Mouse (Mus musculus) myocyte (in vitro differentiated cells): ENCODE measurements at regions not wholly inside any gene's neighbourhood (a gene's known extent, or its start where the extent isn't known, plus 50 kb on each side); places are given as distances from the start of the nearest gene placed in this dataset.

ENCODE experiments used
- H3K27me3 ChIP-seq: one replicate; pipeline ENCODE4 v1.6.1; 2011; ENCODE audit not compliant: control insufficient read depth, insufficient read depth, insufficient read length
- H3K36me3 ChIP-seq: one replicate; pipeline ENCODE4 v1.6.1; 2011; ENCODE audit not compliant: control insufficient read depth, insufficient read depth
- H3K4me2 ChIP-seq: one replicate; pipeline ENCODE4 v1.6.1; 2011; ENCODE audit warnings: low read depth, control low read depth
- H3K4me3 ChIP-seq: one replicate; pipeline ENCODE4 v1.5.1; 2011; ENCODE audit warnings: mild to moderate bottlenecking, control low read depth, moderate library complexity
- H3K79me2 ChIP-seq: one replicate; pipeline ENCODE4 v1.6.1; 2011; ENCODE audit not compliant: control insufficient read depth, insufficient read depth
- H3ac ChIP-seq: one replicate; pipeline ENCODE4 v1.6.1; 2011; ENCODE audit not compliant: control insufficient read depth, insufficient read length
- CEBPB ChIP-seq: IDR thresholded peaks from 2 replicates; pipeline ENCODE4 v1.6.1; 2011; ENCODE audit warnings: mild to moderate bottlenecking, moderate library complexity; ENCODE audit not compliant: poor library complexity, insufficient read depth, severe bottlenecking
- E2F4 ChIP-seq: IDR thresholded peaks from one replicate; pipeline ENCODE4 v1.6.1; 2011; ENCODE audit warnings: mild to moderate bottlenecking, control low read depth, moderate library complexity; ENCODE audit not compliant: insufficient read depth
- MAX ChIP-seq: IDR thresholded peaks from one replicate; pipeline ENCODE4 v1.6.1; 2011; ENCODE audit warnings: low read depth, mild to moderate bottlenecking, control low read depth
- MYOD1 ChIP-seq, 3 experiments: IDR thresholded peaks; one replicate each; pipeline ENCODE4 v1.6.1; 2011; ENCODE audit warnings: control low read depth in 2 of 3, low read depth in 2 of 3, mild to moderate bottlenecking in 2 of 3, moderate library complexity in 1 of 3; ENCODE audit not compliant: insufficient read length in 2 of 3, control insufficient read depth in 1 of 3
- MYOG ChIP-seq, 3 experiments: IDR thresholded peaks; one replicate each; pipeline ENCODE4 v1.6.1; 2011; ENCODE audit warnings: control low read depth in 2 of 3, low read depth in 2 of 3, mild to moderate bottlenecking in 2 of 3; ENCODE audit not compliant: insufficient read length in 2 of 3, control insufficient read depth in 1 of 3, insufficient read depth in 1 of 3
- POLR2A ChIP-seq: IDR thresholded peaks from one replicate; pipeline ENCODE4 v1.6.1; 2011; ENCODE audit warnings: low read depth, mild to moderate bottlenecking, control low read depth, moderate library complexity; ENCODE audit not compliant: insufficient read length
- POLR2AphosphoS2 ChIP-seq: IDR thresholded peaks from one replicate; pipeline ENCODE4 v1.6.1; 2011; ENCODE audit warnings: low read depth, control low read depth; ENCODE audit not compliant: insufficient read length
- REST ChIP-seq: IDR thresholded peaks from one replicate; pipeline ENCODE4 v1.6.1; 2011; ENCODE audit warnings: mild to moderate bottlenecking, control low read depth, moderate library complexity; ENCODE audit not compliant: insufficient read depth, insufficient read length
- SRF ChIP-seq: IDR thresholded peaks from one replicate; pipeline ENCODE4 v1.6.1; 2011; ENCODE audit warnings: low read depth; ENCODE audit not compliant: control insufficient read depth, insufficient read length
- TCF12 ChIP-seq: IDR thresholded peaks from one replicate; pipeline ENCODE4 v1.6.1; 2011; ENCODE audit warnings: mild to moderate bottlenecking, control low read depth; ENCODE audit not compliant: poor library complexity, insufficient read depth, severe bottlenecking
- TCF3 ChIP-seq: IDR thresholded peaks from one replicate; pipeline ENCODE4 v1.6.1; 2011; ENCODE audit warnings: low read depth, control low read depth; ENCODE audit not compliant: insufficient read length
- USF1 ChIP-seq: IDR thresholded peaks from one replicate; pipeline ENCODE4 v1.6.1; 2011; ENCODE audit warnings: low read depth, mild to moderate bottlenecking, control low read depth, moderate library complexity

DNA sequence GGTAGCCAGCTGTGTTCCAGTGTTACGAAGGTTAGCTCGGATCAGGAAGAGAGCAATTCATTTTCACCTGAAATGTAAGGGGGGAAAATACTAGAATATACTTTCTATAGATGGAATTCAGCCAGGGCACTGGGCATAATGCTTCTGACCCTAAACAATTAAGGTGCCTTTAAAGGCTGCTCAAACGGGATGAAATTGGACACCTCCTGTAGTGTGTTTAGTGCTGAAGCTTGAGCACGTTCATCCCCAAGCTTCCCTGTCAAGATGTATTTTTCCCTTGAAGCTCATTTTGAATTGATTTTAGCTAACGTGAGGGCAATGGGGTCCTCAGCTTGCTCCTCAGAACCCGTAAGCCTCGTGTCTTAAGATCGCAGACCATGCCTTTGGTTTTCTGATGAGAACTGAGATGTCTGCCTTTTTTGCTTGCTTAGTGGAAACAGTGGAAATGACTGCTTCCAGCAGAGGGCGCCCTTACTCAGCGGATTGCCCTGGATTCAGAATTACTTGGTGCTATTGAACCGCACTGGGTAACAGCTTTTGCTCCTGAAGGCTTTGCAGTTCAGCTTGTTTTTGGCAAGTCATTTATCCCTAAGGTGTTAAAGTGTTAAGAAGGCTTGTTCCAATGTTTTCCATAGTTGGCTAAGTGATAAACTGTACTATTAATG, 74.6 kb upstream of the Fermt1 start:
- Histone ChIP-seq H3K4me2 (no peak overlapping the region), H3K27me3 (no peaks in the 10 kb centered on the region), H3ac (no peak overlapping the region), H3K79me2 (no peaks in the 10 kb centered on the region), H3K36me3 (no peaks in the 10 kb centered on the region), H3K4me3 (no peak overlapping the region)
- TF ChIP-seq USF1 (no peak), REST (no peak), CEBPB (no peak), POLR2AphosphoS2 (no peak), MAX (no peak), MYOD1 (IDR thresholded peaks at IDR 0.05; ENCODE audit: control insufficient read depth in 1 of 3, insufficient read length in 2 of 3, low read depth in 2 of 3) (no peak), SRF (no peak), TCF12 (no peak), TCF3 (no peak), MYOG (IDR thresholded peaks at IDR 0.05; ENCODE audit: control insufficient read depth in 1 of 3, insufficient read depth in 1 of 3, insufficient read length in 2 of 3, low read depth in 2 of 3) (no peak), POLR2A (no peak), E2F4 (no peak)

DNA sequence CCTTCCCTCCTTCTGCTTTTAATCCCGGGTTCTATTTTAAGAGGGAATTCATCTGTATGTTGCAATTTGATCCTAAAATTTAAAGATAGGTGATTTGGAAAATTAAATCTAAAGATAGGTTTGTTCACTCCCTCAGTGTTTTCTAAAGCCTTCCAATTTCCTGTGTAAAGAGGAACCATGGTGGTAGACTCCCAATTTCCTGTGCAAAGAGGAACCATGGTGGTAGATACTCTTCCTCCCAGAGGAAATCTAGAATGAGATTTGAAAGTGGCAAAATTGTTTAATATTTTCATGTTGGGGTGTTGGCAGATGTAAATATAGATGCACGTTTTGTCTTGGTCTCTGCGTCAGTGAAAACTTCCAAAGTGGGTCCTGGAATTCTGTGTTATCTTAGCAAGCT, 75.5 kb upstream of the Fermt1 start:
- Histone ChIP-seq H3K4me2 (no peak overlapping the region), H3K36me3 (no peaks in the 10 kb centered on the region), H3K4me3 (no peak overlapping the region), H3ac (no peak overlapping the region), H3K79me2 (no peaks in the 10 kb centered on the region), H3K27me3 (no peaks in the 10 kb centered on the region)
- TF ChIP-seq POLR2A: no peak
- TF ChIP-seq REST: no peak

DNA sequence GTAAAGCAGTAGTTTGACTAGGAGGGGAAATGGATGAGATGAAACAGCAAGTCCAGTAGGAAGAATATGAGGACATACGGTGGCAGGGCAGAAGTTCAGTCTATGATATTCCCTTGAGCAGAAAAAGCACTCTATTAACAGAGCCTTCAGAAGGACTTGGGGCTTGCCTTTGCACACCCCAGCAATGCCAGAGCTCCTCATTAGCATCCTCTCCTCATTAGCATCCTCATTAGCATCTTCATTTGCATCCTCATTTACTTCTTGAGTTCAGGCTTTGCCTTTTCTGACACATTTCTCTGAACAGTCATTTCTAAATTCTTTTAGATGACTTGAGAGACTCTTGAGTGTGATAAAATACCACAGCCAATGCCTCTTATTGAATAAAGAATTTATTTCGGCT, 81.3 kb upstream of the Fermt1 start:
- Histone ChIP-seq H3ac (no peak overlapping the region), H3K27me3 (no peaks in the 10 kb centered on the region)
- TF ChIP-seq MAX (no peak), E2F4 (no peak), REST (no peak), USF1 (no peak), POLR2AphosphoS2 (no peak), CEBPB (no peak), SRF (no peak), TCF3 (no peak), TCF12 (no peak), POLR2A (no peak), MYOG (IDR thresholded peaks at IDR 0.05; ENCODE audit: control insufficient read depth in 1 of 3, insufficient read depth in 1 of 3, insufficient read length in 2 of 3, low read depth in 2 of 3) (no peak), MYOD1 (IDR thresholded peaks at IDR 0.05; ENCODE audit: control insufficient read depth in 1 of 3, insufficient read length in 2 of 3, low read depth in 2 of 3) (no peak)

DNA sequence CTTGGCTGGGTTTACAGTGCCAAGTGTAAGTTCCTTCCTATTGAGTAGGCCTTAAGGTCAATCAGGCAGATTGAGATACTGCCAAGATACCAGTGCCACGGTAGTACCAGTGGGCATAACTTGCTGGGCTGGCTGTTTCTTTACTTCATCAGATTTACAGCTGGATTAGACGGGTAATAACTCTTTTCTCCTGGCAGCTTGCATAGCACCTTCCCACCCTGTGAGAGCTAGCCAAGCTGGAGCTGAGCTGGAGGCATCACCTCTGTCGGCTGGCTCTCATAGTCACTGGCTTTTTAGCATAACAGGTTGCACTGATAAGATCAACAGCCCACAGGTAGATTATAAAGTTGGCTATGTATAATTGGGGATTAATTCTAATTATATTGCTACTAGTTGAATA, 89.7 kb upstream of the Fermt1 start:
- no peaks in the 10 kb centered on the region for H3K27me3 ChIP-seq
- no peak for TF ChIP-seq POLR2A
- no peak for TF ChIP-seq MYOG (IDR thresholded peaks at IDR 0.05; ENCODE audit: control insufficient read depth in 1 of 3, insufficient read depth in 1 of 3, insufficient read length in 2 of 3, low read depth in 2 of 3)
- TF ChIP-seq TCF3: no peak
- no peak for TF ChIP-seq SRF
- TF ChIP-seq E2F4: no peak
- no peak for TF ChIP-seq TCF12
- no peak for TF ChIP-seq MYOD1 (IDR thresholded peaks at IDR 0.05; ENCODE audit: control insufficient read depth in 1 of 3, insufficient read length in 2 of 3, low read depth in 2 of 3)
- no peak for TF ChIP-seq POLR2AphosphoS2
- TF ChIP-seq CEBPB: no peak
- H3K79me2 ChIP-seq: no peaks in the 10 kb centered on the region
- H3K4me3 ChIP-seq: no peak overlapping the region
- no peaks in the 10 kb centered on the region for H3K36me3 ChIP-seq
- H3ac ChIP-seq: no peak overlapping the region
- H3K4me2 ChIP-seq: no peak overlapping the region

More for the DNA sequence above, 81.3 kb upstream of the Fermt1 start:
- Histone ChIP-seq H3K79me2 (no peaks in the 10 kb centered on the region), H3K4me2 (no peak overlapping the region), H3K36me3 (no peaks in the 10 kb centered on the region), H3K4me3 (no peak overlapping the region)

DNA sequence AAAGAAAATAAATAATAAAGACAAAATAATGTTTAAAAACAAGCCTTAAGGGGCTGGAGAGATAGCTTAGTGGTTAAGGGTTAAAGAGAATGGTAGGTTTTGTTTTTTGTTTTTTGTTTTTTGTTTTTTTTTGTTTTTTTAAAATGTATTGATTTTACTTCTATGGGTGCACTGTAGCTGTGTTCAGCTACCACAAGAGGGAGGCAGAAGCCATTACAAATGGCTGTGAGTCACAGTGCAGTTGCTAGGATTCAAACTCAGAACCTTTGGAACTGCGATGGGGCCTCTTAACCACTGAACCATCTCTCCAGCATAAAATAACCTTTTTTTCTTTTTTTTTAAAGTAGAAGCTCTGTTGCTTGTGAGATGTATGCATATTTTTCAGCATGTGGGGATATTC, 95.0 kb upstream of the Fermt1 start:
- TF ChIP-seq MYOD1 (IDR thresholded peaks at IDR 0.05; ENCODE audit: control insufficient read depth in 1 of 3, insufficient read length in 2 of 3, low read depth in 2 of 3) (no peak), CEBPB (no peak), E2F4 (no peak), POLR2A (no peak)
- no peaks in the 10 kb centered on the region for H3K27me3 ChIP-seq
- H3ac ChIP-seq: no peak overlapping the region
- no peaks in the 10 kb centered on the region for H3K36me3 ChIP-seq
- H3K4me3 ChIP-seq: no peak overlapping the region
- no peak overlapping the region for H3K4me2 ChIP-seq
- no peaks in the 10 kb centered on the region for H3K79me2 ChIP-seq
